Mouse (Mus musculus) left cerebral cortex, adult 8-10 months (tissue): ENCODE measurements around the gene Psmc5. TPM values are rescaled to one million over a fixed set of nuclear protein-coding genes. Genes with fewer than 3 reads are reported as not detected.

Experiments
- DNase-seq, 2 experiments: peaks; one replicate each; pipeline ENCODE4 v3.0.0; 2022; ENCODE audit warnings: low spot score in 2 of 2
- total RNA-seq, 4 experiments: library from RNA; stranded (reverse); gene quantifications; 2 replicates each; pipeline ENCODE4 v1.2.4; 2022

The Psmc5 gene
- total RNA-seq, 4 experiments from 2014 or later: 185 to 217 (median 197) TPM

GRCm38 (mm10) chr11:106268326-106269059 lies 12.5 kb downstream of the Psmc5 start:
- no peak for DNase-seq

DNA sequence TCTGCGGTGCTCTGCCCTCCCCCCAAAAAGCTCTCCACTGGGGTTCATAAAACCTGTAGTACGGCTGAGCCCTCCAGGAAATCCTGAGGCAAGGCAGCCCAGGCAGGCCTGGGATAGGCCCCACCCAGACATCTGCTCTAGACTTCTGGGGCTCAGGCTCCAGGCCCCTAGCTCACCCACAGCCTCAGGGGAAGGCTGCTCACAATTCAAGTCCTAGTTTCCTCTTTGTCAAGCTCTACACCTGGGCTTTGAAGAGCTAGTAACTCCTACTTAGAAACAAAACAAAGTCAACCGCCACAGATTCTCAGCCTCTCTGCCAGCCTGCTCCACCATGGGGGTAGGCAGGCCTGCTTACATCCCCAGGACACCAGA lies 13.1 kb downstream of the Psmc5 start:
- no peak for DNase-seq

GRCm38 (mm10) chr11:106271131-106271793 lies 15.3 kb downstream of the Psmc5 start:
- DNase-seq: no peak

DNA sequence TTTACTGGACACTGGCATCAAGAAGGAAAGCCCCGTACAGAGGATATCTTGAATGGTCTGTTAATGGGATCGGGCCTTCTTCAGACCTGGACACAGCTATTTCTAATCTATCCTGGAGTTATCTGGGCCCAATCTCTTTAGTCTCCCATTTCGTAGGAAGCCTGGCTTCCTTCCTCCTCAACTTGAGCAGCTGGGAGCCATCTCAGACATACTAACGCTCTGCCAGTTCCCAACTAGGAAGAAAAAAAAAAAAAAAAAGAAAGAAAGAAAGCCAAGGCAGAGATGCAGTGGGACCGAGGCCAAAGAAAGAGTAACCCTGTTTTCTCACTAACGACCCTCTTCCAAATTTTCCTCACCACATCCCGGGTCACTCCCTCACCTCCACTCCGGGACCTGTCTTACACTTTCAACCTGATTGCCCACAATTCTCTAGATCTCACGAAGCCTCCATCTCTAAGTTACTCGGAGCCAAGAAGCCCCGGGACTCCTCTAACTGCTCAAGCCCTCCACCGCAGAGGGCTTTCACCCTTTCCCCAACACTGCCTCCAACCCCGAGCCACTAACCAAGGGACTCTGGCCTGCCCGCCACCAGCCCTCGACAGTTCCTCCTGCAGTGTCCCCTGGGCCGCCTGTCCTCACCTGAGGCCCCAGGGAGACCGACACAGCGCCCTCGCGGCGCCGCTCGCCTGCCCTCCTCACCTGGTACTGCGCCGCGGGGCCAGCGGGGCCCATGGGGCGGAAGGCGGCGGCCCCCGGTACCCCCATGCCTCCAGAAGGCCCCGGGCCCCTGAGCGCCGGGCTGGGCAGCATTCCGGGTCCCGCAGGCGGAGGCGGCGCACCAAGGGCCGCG lies 16.1 kb downstream of the Psmc5 start:
- no peak for DNase-seq

DNA sequence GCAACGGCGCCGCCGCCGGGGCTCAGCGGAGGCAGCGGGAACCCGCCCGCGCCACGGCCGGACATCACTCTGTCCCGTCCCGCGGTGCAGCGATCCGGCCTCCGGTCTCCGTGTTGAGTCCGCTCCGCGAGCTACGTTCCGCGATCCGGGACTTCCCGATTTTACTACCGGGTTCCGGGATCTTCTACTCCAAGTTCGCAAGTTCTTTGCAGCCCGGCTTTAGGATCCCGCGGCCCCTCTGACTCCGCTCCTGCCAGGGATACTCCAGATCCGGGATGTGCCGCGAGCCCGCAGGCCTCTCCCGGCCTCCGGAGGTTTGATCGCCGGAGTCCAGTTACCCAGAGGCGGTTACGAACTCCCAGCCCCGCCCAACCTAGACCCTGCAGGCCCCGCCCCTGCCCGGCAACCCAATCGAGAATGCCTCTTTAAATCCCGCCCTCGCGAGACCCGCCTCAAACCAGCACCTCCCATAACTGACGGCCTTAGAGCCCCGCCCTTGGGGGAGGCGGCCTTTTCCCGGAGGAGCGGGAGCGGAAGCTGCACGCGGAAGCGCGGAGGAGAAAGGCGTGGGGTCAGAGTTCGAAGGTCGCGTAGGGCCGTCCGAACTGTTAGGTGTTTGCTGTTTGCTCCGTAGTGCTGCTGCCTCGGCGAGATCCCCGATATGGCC lies 16.8 kb downstream of the Psmc5 start, which contains the start of gene Smarcd2:
Gene Smarcd2, minus strand, starts transcription at position 329 of the 667 bp plus-strand sequence.
- peak; percentile 93 to 99 for DNase-seq

GRCm38 (mm10) chr11:106273311-106273684 lies 17.3 kb downstream of the Psmc5 start:
- DNase-seq: no peak

DNA sequence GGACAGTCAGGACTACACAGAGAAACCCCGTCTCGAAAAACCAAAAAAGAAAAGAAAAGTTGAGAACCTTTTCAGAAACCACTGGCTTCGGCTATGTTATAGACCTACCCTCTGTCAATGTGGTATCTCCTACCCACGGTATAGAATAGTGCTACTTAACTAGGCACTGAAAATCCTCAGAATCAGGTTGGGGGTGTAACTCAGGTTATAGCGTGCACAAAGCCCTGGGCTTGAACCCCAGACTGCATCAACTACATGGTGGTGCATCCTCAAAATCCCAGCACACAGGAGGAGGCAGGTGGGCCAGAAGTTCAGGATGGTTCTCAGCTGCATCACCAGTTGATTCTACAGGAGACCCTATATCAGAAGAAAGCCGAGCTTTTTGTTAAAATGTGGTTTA lies 17.9 kb downstream of the Psmc5 start:
- no peak for DNase-seq

DNA sequence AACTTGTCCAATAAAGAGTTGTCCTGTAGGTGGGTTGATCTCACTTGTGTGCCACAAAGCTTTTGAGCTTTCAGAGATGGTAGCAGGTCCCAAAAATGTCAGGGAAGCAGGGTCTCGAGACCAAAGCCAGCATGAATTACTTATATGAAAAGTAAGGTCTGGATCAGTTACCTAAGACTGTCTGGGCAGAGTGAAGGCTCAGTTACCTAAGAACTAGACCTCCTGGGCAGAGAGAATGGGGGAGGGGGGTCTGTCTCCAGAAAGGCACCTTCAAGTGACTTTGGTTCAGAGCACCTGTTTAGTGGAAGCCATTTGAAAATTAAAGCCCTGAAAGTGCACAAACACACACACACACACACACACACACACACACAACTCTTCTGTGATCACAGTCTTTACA lies 18.4 kb downstream of the Psmc5 start:
- DNase-seq: no peak

- no peak for DNase-seq
Observed at GRCm38 (mm10) chr11:106274971-106275411, 19.0 kb downstream of the Psmc5 start.

- DNase-seq: peak; percentile 80 to 92
Observed at GRCm38 (mm10) chr11:106276454-106276853, 20.5 kb downstream of the Psmc5 start, which contains the start of gene Tcam1. Tcam1 (plus strand) TSS chr11:106276672.

DNA sequence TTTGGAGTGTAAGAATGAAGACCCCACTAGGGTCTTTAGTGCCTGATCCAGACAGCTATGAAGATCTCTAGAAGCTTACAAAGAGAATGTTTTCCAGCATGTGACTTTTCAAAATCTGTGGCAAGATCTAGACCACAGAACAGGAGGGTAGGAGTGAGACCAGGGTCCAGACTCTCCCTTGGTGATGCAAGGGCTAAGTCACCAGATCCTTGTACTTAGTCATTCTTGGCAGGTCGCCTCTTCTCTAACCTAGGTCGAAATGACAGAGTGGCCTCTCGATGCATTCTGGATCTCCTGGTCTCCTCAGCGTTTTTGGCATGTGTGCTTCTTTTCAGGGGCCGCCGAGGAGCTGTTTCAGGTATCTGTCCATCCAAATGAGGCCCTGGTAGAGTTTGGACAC lies 26.5 kb downstream of the Psmc5 start:
- DNase-seq: no peak

GRCm38 (mm10) chr11:106283371-106283770 lies 27.4 kb downstream of the Psmc5 start:
- no peak for DNase-seq

DNA sequence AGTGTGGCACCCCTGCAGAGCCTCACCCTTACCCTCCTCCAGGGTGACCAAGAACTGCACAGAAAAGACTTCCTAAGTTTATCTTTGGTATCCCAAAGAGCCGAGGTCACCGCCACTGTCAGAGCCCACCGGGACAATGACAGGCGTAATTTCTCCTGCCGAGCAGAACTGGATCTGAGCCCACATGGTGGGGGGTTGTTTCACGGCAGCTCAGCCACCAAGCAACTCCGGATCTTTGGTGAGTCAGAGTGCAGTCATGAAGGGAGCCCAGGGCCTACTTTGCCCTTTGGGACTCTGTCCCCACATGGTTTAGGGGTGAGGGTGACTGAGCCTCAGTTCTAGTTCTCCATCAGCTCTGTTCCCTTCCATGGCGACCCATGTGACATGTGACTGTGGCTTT lies 28.2 kb downstream of the Psmc5 start:
- DNase-seq: no peak

GRCm38 (mm10) chr11:106286206-106286605 lies 30.3 kb downstream of the Psmc5 start:
- DNase-seq: no peak

- DNase-seq: no peak
Observed at GRCm38 (mm10) chr11:106286987-106287386, 31.0 kb downstream of the Psmc5 start.

- DNase-seq: no peak
Observed at GRCm38 (mm10) chr11:106289369-106289768, 33.4 kb downstream of the Psmc5 start.

- DNase-seq: no peak
Observed at GRCm38 (mm10) chr11:106290376-106290775, 34.4 kb downstream of the Psmc5 start.

- DNase-seq: no peak
Observed at GRCm38 (mm10) chr11:106291861-106292260, 35.9 kb downstream of the Psmc5 start.

GRCm38 (mm10) chr11:106301765-106302164 lies 45.8 kb downstream of the Psmc5 start, which contains the start of gene Gh:
Gh (minus strand) TSS chr11:106301865.
- DNase-seq: no peak

GRCm38 (mm10) chr11:106302634-106303033 lies 46.7 kb downstream of the Psmc5 start:
- DNase-seq: no peak

- no peak for DNase-seq
Observed at GRCm38 (mm10) chr11:106305348-106306064, 49.6 kb downstream of the Psmc5 start.
